Mouse (Mus musculus) stomach, postnatal 0 days (tissue): ENCODE measurements at regions not wholly inside any gene's neighbourhood (a gene's known extent, or its start where the extent isn't known, plus 50 kb on each side); places are given as distances from the start of the nearest gene placed in this dataset.

Experiments
- CTCF ChIP-seq: IDR thresholded peaks from 2 replicates; pipeline ENCODE4 v1.5.1; 2016; ENCODE audit warnings: antibody characterized with exemption, low read depth, mild to moderate bottlenecking, moderate library complexity
- EP300 ChIP-seq: optimal IDR thresholded peaks from 2 replicates; pipeline ENCODE3; 2016; ENCODE audit warnings: antibody characterized with exemption

DNA sequence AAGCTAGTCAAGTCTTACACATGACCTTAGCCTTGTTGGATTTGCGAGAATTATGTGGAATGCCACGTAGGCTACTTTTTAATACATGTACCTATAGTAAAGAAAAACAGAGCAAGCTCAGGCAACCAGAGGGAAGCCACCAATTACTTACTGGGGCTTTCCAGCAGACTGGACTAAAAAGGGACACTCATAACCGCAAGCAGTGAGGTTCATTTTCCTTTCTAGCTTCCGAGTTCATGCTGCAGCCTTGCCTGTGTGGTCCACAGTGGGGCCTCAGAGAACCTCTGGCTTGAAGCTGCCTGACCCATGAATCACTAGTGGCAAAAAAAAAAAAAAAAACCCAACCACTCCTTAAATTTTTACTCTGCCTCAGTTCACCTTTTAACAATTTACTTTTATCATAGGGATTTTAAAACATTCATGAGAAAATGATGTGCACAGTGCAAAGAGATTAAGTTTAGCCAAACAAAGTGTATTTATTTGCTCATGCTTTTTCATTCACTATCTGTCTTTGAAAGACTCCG is 188.6 kb upstream of the 1700066M21Rik start:
- TF ChIP-seq EP300 (no peak), CTCF (no peak)
